Mouse (Mus musculus): Measurements from ENCODE around the gene Mlph.

DNA sequence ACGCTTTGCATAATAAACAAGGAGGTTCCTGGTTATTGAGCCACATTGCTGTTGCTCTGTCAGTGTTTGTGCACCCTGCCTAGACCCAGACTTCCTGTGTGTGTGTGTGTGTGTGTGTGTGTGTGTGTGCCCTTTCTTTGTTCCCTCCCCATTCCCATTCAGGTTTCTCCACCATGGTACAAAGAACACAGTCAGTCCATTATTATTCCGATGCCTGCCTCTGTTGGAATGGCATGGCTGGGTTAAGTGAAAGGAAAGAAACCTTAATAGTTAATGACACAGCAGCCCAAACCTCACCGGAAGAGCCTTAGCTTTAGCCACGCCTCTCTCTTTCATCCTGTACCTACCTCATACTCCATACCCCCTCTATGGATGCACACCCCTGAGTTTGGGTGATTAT, 13.6 kb upstream of the Mlph start:
- TF ChIP-seq POLR2A (IDR thresholded peaks at IDR 0.05; ENCODE audit: borderline replicate concordance, extremely low read depth, insufficient read depth, insufficient read length, poor library complexity, severe bottlenecking) (no peak), CTCF (IDR thresholded peaks at IDR 0.05; ENCODE audit: borderline replicate concordance, extremely low read depth, insufficient read depth, insufficient read length) (no peak)

Measured in brain, embryonic 14.5 days (tissue).